Mouse (Mus musculus) kidney, postnatal 4 days (tissue): ENCODE data around the gene Gm4869.
"Not testable (repeated sequence)": the region's sequence is repeated elsewhere in the genome, so short reads cannot be mapped to it uniquely, and the experiment has no call there.

ENCODE experiments used
- DNase-seq, 2 experiments: peaks; one replicate each; pipeline ENCODE4 v3.0.0; 2021; ENCODE audit warnings: mixed read lengths in 2 of 2

Gm4869 gene

GRCm38 (mm10) chr5:140445345-140445744, at the start of gene Gm4869:
Gm4869 (plus strand) TSS chr5:140445645.
- no peak for DNase-seq

- DNase-seq: peak; percentile 65 to 69
Observed at GRCm38 (mm10) chr5:140396166-140396940, 49.1 kb upstream of the Gm4869 start.

DNA sequence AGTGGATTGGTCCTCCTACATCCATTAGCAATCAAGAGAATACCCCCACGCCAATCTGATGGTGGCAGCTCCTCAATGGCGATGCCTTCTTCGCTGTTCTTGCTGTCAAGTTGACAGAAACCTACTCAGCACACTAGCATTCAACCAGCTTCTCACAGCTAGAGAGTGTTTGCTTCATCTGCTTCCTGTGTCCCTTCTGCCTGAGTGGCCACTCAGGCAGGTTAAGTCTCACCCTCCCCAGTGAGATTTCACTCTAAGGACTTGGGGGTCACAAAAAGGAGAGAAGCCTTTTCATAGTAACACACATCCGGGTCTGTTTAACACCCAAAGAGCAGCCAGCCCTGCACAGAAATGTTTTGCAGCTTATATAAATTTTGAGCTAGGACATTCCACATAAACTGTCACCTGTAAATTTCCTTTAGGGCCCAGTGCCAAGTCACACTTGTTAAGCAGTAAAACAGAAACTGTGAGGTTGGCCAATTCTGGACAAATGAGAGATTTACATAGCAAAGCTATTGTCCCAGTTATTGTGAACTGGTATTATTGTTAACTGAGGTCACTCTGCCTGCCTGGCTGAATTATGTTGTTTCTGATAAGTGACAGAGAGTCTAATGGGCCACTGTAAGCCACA, 42.7 kb upstream of the Gm4869 start:
- DNase-seq: peak in 1 of 2 experiments; percentile 38

GRCm38 (mm10) chr5:140405126-140405525, 40.3 kb upstream of the Gm4869 start:
- DNase-seq: no peak

DNA sequence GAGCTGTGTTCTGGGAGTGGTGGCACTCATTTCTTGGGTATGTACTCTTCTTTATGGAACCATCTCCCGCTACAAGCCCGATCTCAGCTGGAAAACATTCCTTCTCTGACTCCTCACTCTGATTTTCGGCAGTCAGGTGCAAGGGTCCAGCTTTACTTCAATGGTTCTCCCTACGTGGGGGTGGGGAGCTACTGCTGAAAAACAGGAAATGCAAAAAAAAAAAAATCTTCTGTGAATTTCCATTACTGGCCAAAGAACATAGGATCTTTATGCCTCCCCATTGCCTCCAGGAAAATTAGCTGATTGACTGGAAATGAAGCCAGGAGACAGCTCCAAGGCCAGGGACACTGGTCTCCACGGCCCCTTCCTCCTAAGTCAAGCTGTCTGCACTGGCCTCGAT, 38.8 kb upstream of the Gm4869 start:
- no peak for DNase-seq

- DNase-seq: no peak
Observed at GRCm38 (mm10) chr5:140408801-140409200, 36.6 kb upstream of the Gm4869 start.

DNA sequence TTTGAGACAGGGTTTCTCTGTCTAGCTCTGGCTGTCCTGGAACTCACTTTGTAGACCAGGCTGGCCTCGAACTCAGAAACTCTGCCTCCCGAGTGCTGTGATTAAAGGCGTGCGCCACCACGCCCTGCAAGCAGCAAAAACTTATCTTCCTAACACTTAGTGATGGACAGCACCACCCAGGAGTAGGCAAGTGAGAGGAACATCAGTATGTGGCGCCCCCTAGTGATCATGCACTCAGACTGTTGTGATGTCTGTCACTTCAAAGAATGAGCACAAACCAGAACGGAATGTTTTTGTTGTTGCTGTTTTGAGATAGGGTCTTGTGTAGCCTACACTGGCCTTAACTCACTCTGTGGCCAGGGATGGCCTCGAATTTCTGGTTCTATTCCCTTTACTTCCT, 34.1 kb upstream of the Gm4869 start:
- peak; percentile 82 to 86 for DNase-seq

DNA sequence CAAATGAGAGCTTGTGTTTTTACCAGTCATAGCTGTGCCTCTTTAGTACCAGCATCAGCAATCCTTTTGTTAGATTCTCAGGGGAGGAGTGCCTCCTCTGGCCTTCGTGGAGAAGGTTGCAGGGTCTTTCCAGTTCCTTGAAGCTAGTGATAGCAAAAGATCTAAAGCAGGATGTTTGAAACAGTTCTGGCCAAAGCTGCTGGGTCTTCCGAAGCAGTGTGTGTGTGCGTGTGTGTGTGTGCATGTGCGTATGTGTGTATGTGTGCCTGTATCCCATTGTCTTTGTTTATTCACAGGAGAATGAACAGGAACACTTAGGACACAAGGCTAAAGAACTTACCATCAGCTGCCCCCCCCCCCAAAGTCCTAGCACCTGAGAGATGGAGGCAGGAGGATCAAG, 30.8 kb upstream of the Gm4869 start:
- DNase-seq: peak in 1 of 2 experiments; percentile 19

- DNase-seq: peak in 1 of 2 experiments; percentile 28
Observed at GRCm38 (mm10) chr5:140418106-140418488, 27.3 kb upstream of the Gm4869 start.

DNA sequence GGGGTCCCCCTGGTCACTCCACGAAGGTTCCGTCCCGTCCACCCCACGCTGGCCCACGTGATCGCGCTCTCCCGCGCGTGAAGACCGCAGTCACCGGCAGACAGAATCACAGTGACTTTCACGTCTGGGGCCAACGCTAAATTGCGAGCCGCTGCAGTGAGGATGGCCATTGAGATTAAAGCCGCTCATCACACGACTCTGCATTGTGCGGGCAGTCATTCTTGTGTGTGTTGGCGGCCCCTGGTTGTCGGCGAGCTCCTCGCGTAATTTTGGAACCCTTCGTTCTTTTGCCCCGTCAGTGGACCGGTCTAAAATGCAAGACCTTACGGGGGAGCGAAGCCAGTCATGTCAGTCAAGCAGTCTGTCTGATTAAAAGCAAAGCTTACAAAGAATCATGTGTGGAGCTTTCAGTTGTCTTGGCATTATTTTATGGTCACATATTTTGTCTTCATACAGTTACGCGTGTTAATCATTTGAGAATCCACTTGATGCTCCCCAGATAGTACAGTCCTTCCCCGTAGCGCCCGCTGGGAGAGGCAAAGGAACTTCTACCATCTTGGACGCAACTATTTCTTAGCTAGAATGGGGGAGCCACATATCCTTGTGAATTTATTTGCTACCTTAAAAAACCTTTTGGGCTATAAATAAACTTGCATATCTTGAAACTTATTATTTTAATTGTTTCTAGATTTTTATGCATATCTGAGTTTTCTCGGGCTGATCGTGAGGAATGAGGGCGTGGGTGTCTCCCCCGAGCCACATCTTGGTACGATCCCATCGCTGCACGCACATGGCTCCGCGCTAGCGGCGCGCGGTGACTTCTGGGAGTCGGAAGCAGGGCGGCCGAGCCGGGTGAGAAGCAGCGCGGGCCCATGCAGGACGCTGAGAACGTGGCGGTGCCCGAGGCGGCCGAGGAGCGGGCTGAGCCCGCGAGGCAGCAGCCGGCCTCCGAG, 26.7 kb upstream of the Gm4869 start, which contains the start of gene Eif3b:
Eif3b (plus strand) TSS at position 840 of the 953 bp plus-strand sequence.
- peak; percentile 90 to 95 for DNase-seq

- no peak for DNase-seq
Observed at GRCm38 (mm10) chr5:140419442-140420080, 25.9 kb upstream of the Gm4869 start.

GRCm38 (mm10) chr5:140420616-140421015, 24.8 kb upstream of the Gm4869 start:
- no peak for DNase-seq

DNA sequence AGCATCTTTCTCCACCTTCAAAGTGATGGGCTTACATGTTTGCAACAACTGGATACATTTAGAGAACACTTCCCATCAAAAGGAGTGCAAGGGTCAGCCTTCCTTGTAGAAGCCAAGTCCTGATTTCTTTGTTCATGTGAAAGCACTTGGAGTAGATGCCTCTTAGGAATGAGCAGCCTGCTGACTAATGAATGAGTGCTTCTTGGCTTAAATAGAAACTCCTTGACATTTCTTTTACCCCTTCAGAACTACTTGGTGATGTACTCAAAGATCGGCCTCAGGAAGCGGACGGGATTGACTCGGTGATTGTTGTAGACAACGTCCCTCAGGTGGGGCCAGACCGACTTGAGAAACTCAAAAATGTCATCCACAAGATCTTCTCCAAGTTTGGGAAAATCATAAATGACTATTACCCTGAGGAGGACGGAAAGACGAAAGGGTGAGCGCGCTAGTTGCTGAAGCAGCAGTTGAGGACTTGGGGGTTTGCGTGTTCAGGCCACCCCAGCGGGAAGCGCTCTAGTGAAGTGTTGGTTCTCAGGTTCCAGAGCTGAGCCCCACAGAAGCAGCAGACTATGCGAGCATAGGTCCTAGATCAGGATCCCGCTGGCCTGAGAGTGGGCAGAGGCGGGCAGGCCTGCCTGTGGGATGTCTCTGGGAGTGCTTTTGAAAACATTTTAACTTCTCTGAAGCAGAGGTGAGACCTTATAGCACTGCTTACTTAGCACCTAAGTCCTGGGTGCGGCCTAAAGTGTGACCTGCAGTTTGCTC, 20.2 kb upstream of the Gm4869 start:
- no peak for DNase-seq

GRCm38 (mm10) chr5:140439117-140439516, 6.3 kb upstream of the Gm4869 start:
- peak in 1 of 2 experiments; percentile 23 for DNase-seq

DNA sequence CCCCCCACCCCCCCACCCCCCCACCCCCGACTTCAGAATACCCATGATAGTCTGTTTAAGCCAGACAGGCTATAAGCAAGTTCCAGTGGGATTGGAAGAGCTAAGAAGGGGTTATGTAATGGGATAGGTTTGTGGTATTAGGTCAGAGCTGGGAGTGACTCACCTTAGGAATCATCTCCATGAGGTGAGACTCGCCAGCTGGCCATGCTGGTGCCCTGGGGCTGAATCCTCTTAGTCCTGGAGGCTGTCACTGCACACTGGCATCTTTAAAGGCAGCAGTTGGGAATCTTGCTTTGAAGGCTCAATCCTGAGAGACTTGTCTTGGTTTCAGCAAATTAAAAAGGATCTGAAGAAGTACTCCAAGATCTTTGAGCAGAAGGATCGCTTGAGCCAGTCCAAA, 4.0 kb upstream of the Gm4869 start:
- DNase-seq: no peak

DNA sequence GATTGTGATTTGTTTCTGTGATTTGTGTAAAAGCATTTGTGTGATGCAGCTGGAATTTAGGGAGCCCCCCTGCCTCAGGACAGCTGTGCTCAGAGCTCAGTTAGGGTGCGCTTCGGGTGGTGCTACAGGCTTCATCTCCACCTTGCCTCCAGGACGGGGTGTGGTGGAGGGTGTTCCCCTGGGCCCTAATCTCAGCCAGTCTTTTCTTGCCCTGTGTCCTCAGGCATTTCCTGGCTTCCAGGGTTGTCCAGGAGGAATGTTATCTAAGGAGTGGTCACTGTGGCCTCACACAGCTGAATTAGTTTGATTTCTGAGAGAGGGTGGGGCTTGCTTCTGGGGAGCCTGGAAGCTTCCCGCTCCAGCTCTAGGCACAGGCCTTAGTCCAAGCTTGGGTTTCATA, 1.4 kb upstream of the Gm4869 start:
- no peak for DNase-seq

DNA sequence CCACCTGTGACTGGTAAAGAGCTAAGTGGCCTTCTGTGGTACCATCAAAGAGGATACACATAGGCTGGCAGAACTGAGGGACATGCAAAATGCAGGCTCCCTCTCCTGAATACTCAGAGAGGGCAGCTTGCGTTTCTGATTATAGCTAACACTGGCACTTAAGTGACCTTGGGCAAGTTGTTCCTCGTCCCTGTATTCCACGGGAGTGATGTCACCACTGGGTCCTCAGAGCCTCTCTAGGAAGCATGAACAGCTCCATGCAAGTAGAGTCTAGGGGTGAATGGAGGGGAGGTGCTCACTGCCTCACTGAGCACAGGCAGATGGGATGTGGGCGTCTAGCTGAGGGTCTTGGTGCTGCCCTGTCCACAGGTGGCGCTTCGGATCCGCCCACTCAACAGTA, 609 bp downstream of the Gm4869 start:
- DNase-seq: no peak

GRCm38 (mm10) chr5:140454488-140454887, 9.0 kb downstream of the Gm4869 start:
- no peak for DNase-seq

DNA sequence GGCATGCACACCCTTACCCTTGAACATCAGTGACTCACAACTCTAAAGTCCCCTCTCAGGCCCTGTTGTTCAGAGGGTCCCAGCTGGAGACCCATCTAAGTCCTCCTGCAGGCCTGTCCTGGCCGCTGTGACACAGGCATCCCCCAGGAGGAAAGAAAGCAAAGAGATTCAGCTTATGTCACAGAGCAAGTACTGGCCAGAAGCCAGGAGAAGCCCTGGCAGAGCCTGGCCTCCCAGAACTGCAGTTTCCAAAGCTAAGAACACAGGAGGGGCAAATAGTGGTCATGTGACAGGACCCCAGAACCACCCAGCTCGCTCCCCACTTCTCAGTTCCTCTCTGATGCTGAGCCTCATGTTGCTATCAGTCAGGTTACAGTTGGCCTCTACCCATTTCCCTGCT, 10.0 kb downstream of the Gm4869 start:
- DNase-seq: no peak

- no peak for DNase-seq
Observed at GRCm38 (mm10) chr5:140461476-140461875, 16.0 kb downstream of the Gm4869 start.

DNA sequence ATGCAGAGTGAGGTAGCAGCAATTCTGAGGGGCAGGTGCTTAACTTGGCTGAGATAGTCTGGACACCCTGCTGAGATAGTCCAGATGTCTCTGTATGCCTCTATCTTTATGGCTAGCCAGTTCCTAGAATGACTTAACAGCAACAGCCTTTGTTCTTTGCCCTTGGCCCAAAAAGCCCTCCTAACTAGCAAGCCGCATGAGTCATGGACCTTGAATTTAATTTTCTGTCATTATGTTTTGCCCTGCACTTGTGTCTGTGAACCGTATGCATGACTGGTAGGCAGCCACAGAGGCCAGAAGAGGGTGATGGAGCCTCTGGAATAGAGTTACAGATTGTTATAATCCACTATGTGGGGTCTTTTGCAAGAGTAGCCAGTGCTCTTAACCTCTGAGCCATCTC, 17.7 kb downstream of the Gm4869 start:
- DNase-seq: not testable (repeated sequence)

- DNase-seq: no peak
Observed at GRCm38 (mm10) chr5:140464943-140465342, 19.5 kb downstream of the Gm4869 start.
